Mouse (Mus musculus): ENCODE measurements around the gene Tjp3. TPM values are rescaled to one million over a fixed set of nuclear protein-coding genes. Genes with fewer than 3 reads are reported as not detected.
A peak's percentile ranks its signal among the peaks of the same experiment; 100 is the strongest.

Tjp3 gene
- polyA plus RNA-seq, 1 experiment = 13.2 TPM

DNA sequence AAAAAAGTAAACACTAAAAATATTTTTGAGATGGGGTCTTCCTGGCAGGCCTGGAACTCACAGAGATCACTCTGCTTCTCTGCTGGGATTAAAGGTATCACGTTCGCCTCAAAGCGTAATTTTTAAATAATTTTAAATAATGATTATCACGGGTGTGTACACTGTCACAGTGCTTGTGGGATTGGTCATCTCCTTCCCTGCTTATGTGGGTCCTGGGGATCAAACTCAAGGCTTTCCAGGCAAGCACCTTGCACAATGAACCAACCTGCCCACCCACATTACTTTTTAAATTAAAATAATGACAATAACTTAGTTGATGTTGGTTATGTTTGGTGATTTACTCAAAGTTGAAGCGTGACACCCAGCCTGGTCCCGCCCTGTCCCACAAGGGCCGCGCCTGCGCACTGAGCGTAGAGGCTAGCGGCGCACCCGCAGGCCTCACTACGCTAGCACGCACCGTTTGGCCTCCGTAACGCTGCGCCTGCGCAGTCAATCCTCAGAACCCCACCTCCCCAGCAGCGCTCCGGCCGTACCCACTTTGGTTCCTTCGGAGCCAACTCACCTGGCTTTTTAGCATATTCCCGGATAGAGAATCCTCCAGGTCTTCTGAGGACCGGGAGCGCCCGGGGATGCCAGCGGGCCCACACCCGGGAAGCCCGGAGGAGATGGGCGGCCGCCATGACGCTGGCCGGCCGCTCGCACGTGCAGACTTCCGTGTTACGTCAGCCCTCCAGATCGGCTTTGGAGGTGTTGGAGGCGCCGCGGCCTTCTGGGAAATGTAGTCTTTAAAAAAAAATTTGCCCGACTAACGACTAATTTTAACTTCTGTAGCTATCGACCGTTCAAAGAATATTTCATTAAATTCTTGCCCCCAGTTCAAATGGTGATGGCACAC, 24.9 kb downstream of the Tjp3 start, which contains the start of the genes Mrpl54 and Apba3:
Gene Mrpl54 (minus strand): TSS at position 724 of the 895 bp plus-strand sequence.
Gene Apba3 (plus strand): TSS at position 750 of the 895 bp plus-strand sequence.
- WGBS = 1% methylated on average over 48 of the region's 48 CpGs
- peak; percentile 97 for DNase-seq

DNA sequence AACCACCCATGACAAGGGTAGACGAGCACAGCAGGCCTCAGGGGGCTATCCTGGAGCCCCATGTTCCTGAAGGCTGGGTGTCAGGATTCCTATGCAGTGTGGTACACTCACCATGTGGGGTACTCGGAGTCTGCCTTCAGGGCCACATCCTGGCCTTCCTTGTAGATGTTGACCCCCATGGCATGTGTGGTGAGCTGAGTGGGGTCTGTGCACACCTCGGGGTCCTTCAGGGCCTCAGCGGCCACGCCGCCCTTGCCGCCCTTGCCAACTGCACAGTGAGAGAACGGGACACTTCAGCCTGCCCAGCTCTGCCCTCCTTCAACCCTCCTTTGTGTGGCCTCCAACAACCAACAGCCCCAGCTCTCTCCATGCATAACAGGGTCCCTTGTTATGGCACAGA, 25.8 kb downstream of the Tjp3 start:
- DNase-seq = no peak
- Histone ChIP-seq H3K4me1 (ENCODE audit: control insufficient read depth, insufficient read depth, low read length) (no peaks in the 10 kb centered on the region; the same call in 1 of the 2 replicates), H3K27me3 (replicated peaks; ENCODE audit: control insufficient read depth, insufficient read depth, low read length) (no peaks in the 10 kb centered on the region), H3K36me3 (ENCODE audit: control insufficient read depth, insufficient read depth, low read length) (no peaks in the 10 kb centered on the region), H3K27ac (ENCODE audit: insufficient read depth, low read depth, low read length) (no peak overlapping the region), H3K4me3 (ENCODE audit: insufficient read depth, low read depth, low read length) (no peak overlapping the region)
- 95% methylated on average over 8 of the region's 8 CpGs for WGBS
- TF ChIP-seq CTCF (conservative IDR thresholded peaks at IDR 0.05; ENCODE audit: insufficient read depth, insufficient read length, low read depth, low read length) (no peak), POLR2A (IDR thresholded peaks at IDR 0.05; ENCODE audit: low read depth, low read length) (no peak)

More for the DNA sequence above, 24.9 kb downstream of the Tjp3 start, which contains the start of the genes Mrpl54 and Apba3:
- peak within 1 kb of the TSS; percentile 62 for H3K4me3 ChIP-seq (ENCODE audit: insufficient read depth, low read depth, low read length)
- TF ChIP-seq CTCF (conservative IDR thresholded peaks at IDR 0.05; ENCODE audit: insufficient read depth, insufficient read length, low read depth, low read length) = no peak
- no peak for TF ChIP-seq POLR2A (IDR thresholded peaks at IDR 0.05; ENCODE audit: low read depth, low read length)
- H3K27me3 ChIP-seq (replicated peaks; ENCODE audit: control insufficient read depth, insufficient read depth, low read length) = no peaks in the 10 kb centered on the region
- H3K4me1 ChIP-seq (ENCODE audit: control insufficient read depth, insufficient read depth, low read length) = no peaks in the 10 kb centered on the region; the same call in 1 of the 2 replicates
- peak within 1 kb of the TSS; percentile 87 for H3K27ac ChIP-seq (ENCODE audit: insufficient read depth, low read depth, low read length)
- H3K36me3 ChIP-seq (ENCODE audit: control insufficient read depth, insufficient read depth, low read length) = peaks cover 2% of the 10 kb centered on the region; the same call in 1 of the 2 replicates

GRCm38 (mm10) chr10:81261025-81261424, 30.4 kb downstream of the Tjp3 start:
- H3K27ac ChIP-seq (ENCODE audit: insufficient read depth, low read depth, low read length) = no peak overlapping the region
- TF ChIP-seq POLR2A (IDR thresholded peaks at IDR 0.05; ENCODE audit: low read depth, low read length) = no peak
- no peak overlapping the region for H3K4me3 ChIP-seq (ENCODE audit: insufficient read depth, low read depth, low read length)
- DNase-seq = no peak
- H3K27me3 ChIP-seq (replicated peaks; ENCODE audit: control insufficient read depth, insufficient read depth, low read length) = no peaks in the 10 kb centered on the region
- H3K4me1 ChIP-seq (ENCODE audit: control insufficient read depth, insufficient read depth, low read length) = no peaks in the 10 kb centered on the region
- WGBS = 92% methylated on average over 4 of the region's 4 CpGs
- no peaks in the 10 kb centered on the region for H3K36me3 ChIP-seq (ENCODE audit: control insufficient read depth, insufficient read depth, low read length)

GRCm38 (mm10) chr10:81259225-81259884, 32.0 kb downstream of the Tjp3 start:
- no peak for DNase-seq
- 42% methylated on average over 21 of the region's 21 CpGs for WGBS
- no peak overlapping the region for H3K27ac ChIP-seq (ENCODE audit: insufficient read depth, low read depth, low read length)
- TF ChIP-seq POLR2A (IDR thresholded peaks at IDR 0.05; ENCODE audit: low read depth, low read length) = no peak
- no peaks in the 10 kb centered on the region for H3K27me3 ChIP-seq (replicated peaks; ENCODE audit: control insufficient read depth, insufficient read depth, low read length)
- no peak overlapping the region for H3K4me3 ChIP-seq (ENCODE audit: insufficient read depth, low read depth, low read length)
- no peaks in the 10 kb centered on the region for H3K36me3 ChIP-seq (ENCODE audit: control insufficient read depth, insufficient read depth, low read length)
- H3K4me1 ChIP-seq (ENCODE audit: control insufficient read depth, insufficient read depth, low read length) = no peaks in the 10 kb centered on the region

DNA sequence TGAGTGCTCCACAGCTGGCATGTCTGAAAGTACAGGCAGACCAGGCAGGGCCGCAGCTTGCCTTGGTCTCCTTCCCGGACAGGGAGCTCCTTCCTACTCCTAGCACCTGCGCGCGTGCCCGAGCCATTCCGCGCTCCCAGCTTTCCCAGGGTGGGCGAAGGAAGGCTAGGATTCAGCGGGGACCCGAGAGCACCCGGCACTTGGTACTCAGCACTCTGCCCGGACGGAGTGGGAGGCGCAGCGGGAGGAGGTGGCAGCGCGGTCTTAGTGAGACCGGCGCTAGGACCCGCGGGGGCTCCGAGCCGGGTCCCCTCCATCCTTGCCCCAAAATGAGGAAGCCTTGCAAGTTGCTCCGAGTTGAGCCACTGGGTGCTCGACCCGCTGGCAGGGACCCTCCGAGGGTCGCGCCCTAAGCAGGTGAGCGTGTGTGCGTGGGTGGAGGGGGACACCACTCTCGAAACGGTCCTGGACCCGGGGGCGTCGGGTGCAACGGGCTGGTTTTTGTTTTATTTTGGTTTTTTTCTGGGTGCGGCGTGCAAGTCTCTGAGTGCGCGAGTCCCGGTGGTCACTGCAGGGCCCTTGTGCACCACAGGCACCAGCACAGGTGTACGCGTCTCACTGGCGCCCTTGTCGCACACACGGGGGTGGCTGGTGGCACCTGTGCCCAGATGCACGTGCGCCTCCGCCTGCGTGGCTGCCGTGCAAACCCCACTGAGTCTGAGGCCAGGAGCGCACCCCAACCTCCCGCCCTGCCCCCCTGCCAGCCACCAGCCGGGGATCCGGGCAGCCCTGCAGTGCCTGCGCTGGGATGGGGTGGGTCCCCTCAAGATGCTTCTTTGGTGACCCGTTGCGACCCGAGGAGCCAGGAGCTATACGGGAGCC, 34.0 kb downstream of the Tjp3 start:
- no peaks in the 10 kb centered on the region for H3K27me3 ChIP-seq (replicated peaks; ENCODE audit: control insufficient read depth, insufficient read depth, low read length)
- 2% methylated on average over 62 of the region's 62 CpGs for WGBS
- no peak for TF ChIP-seq POLR2A (IDR thresholded peaks at IDR 0.05; ENCODE audit: low read depth, low read length)
- no peak for TF ChIP-seq CTCF (conservative IDR thresholded peaks at IDR 0.05; ENCODE audit: insufficient read depth, insufficient read length, low read depth, low read length)

GRCm38 (mm10) chr10:81254886-81255285, 36.5 kb downstream of the Tjp3 start:
- DNase-seq = no peak
- H3K4me1 ChIP-seq (ENCODE audit: control insufficient read depth, insufficient read depth, low read length) = no peaks in the 10 kb centered on the region
- TF ChIP-seq CTCF (conservative IDR thresholded peaks at IDR 0.05; ENCODE audit: insufficient read depth, insufficient read length, low read depth, low read length) (no peak), POLR2A (IDR thresholded peaks at IDR 0.05; ENCODE audit: low read depth, low read length) (no peak)
- H3K27ac ChIP-seq (ENCODE audit: insufficient read depth, low read depth, low read length) = no peak overlapping the region
- H3K36me3 ChIP-seq (ENCODE audit: control insufficient read depth, insufficient read depth, low read length) = no peaks in the 10 kb centered on the region
- no peaks in the 10 kb centered on the region for H3K27me3 ChIP-seq (replicated peaks; ENCODE audit: control insufficient read depth, insufficient read depth, low read length)
- no peak overlapping the region for H3K4me3 ChIP-seq (ENCODE audit: insufficient read depth, low read depth, low read length)
- WGBS = 48% methylated on average over 1 of the region's 1 CpGs

More for the DNA sequence above, 34.0 kb downstream of the Tjp3 start:
- Histone ChIP-seq H3K4me1 (ENCODE audit: control insufficient read depth, insufficient read depth, low read length) (no peaks in the 10 kb centered on the region), H3K27ac (ENCODE audit: insufficient read depth, low read depth, low read length) (no peak overlapping the region), H3K4me3 (ENCODE audit: insufficient read depth, low read depth, low read length) (peak overlapping the region; percentile 36; the same call in 1 of the 2 replicates), H3K36me3 (ENCODE audit: control insufficient read depth, insufficient read depth, low read length) (no peaks in the 10 kb centered on the region)
- DNase-seq = no peak

Data from kidney, adult 2 months (tissue).